ENCODE assay signal across 25 mouse cellular contexts in the genomic region with DNA sequence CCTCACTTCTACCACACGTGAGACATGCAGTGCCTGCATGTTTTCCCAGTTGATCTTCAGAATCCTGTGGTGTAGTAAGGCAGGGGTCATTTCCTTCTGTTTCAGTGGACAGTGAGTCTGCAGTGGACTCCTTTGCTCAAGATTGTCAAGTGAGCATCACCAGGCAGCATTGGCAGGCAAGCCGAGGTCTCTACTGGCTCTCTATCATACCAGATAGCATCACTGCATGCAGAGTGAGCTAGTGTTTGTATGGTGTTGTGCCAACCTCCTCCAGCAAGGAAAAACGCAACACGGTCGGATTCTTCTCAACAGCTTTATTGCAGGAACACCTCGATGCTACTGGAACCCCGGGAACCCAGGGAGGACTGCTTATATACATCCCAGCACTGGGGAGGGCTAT.
DNase-seq lines count a peak whose midpoint lies in the region; TF ChIP-seq lines count a peak whose summit lies in the region.
"Had no signal": no experiment of that assay in that cellular context is flagged by ENCODE, and none has a peak within 500 bp of the region (broad histone marks: within the 10 kb centered on the region; RNA-seq: fewer than 3 reads in every experiment).

No protein-coding gene starts in this region.

- no peak for TF ChIP-seq CTCF in cerebellum, adult 2 months (IDR thresholded peaks at IDR 0.05; ENCODE audit: borderline replicate concordance, insufficient read depth, low read depth, low read length)

- H3K4me1 ChIP-seq in cerebellum, adult 2 months (ENCODE audit: control insufficient read depth, insufficient read depth, low read length): peaks cover 14% of the 10 kb centered on the region
- H3K4me1 ChIP-seq: embryonic facial prominence, embryonic 10.5 days; embryonic facial prominence, embryonic 13.5 days; forebrain, embryonic 12.5 days; forebrain, embryonic 15.5 days; heart, embryonic 10.5 days; heart, embryonic 13.5 days; hindbrain, embryonic 12.5 days; hindbrain, embryonic 15.5 days; intestine, embryonic 15.5 days; kidney, embryonic 15.5 days had no signal

- H3K4me3 ChIP-seq in cerebellum, adult 2 months (replicated peaks; ENCODE audit: insufficient read depth, low read depth, low read length): no peak overlapping the region
- H3K4me3 ChIP-seq: embryonic facial prominence, embryonic 10.5 days; embryonic facial prominence, embryonic 13.5 days; erythroblast, embryonic 14.5 days; forebrain, embryonic 12.5 days; forebrain, embryonic 15.5 days; heart, adult 2 months; heart, embryonic 10.5 days; heart, embryonic 13.5 days; hindbrain, embryonic 12.5 days; hindbrain, embryonic 15.5 days; intestine, embryonic 15.5 days; kidney, embryonic 15.5 days had no signal

- no peaks in the 10 kb centered on the region for H3K27me3 ChIP-seq in cerebellum, adult 2 months (ENCODE audit: control insufficient read depth, insufficient read depth, low read length)
- H3K27me3 ChIP-seq: embryonic facial prominence, embryonic 13.5 days; forebrain, embryonic 12.5 days; forebrain, embryonic 15.5 days; heart, embryonic 13.5 days; hindbrain, embryonic 12.5 days; hindbrain, embryonic 15.5 days; intestine, embryonic 15.5 days; kidney, embryonic 15.5 days had no signal

- TF ChIP-seq POLR2A in cerebellum, adult 2 months (IDR thresholded peaks at IDR 0.05; ENCODE audit: borderline replicate concordance, insufficient read depth, low read length): no peak

- peak; percentile 41 to 46 for DNase-seq in cerebellum, adult 2 months
- no peak for DNase-seq in cerebellum, adult 8-10 months
- peak; percentile 51 for DNase-seq in cerebellum, adult 9-10 months
- peak; percentile 33 to 34 for DNase-seq in cerebellum, postnatal 10 days
- peak; percentile 24 to 37 for DNase-seq in cerebellum, postnatal 36 days
- DNase-seq in left cerebral cortex, adult 8-10 months (ENCODE audit: low spot score in 2 of 2): no peak
- no peak for DNase-seq in urinary bladder, postnatal 25 days (ENCODE audit: low spot score)
- DNase-seq: adrenal gland, adult 2 months; adrenal gland, postnatal 14 days; embryo, embryonic 11 days; gastrocnemius, postnatal 25 days; heart, adult 2 months; kidney, adult 11 months; kidney, adult 8-10 months had no signal

- 15% methylated on average over 7 of the region's 7 CpGs for WGBS in cerebellum, adult 2 months

- peak overlapping the region; percentile 45; the same call in 1 of the 2 replicates for H3K27ac ChIP-seq in cerebellum, adult 2 months (ENCODE audit: insufficient read depth, low read length)
- H3K27ac ChIP-seq: embryonic facial prominence, embryonic 10.5 days; embryonic facial prominence, embryonic 13.5 days; forebrain, embryonic 12.5 days; forebrain, embryonic 15.5 days; heart, adult 2 months; heart, embryonic 10.5 days; heart, embryonic 13.5 days; hindbrain, embryonic 12.5 days; hindbrain, embryonic 15.5 days; intestine, embryonic 15.5 days; kidney, embryonic 15.5 days had no signal

Comparison
In these comparisons a context has a peak if more than half of its experiments do, and no peak if none do; other contexts are left out.
1. DNase-seq: peak in cerebellum, adult 2 months (2 of 2), cerebellum, adult 9-10 months (single experiment), cerebellum, postnatal 10 days (2 of 2) and cerebellum, postnatal 36 days (2 of 2); none in cerebellum, adult 8-10 months (single experiment), left cerebral cortex, adult 8-10 months (0 of 2) and urinary bladder, postnatal 25 days (single experiment).